Mouse (Mus musculus) lung, postnatal 0 days (tissue): Measurements from ENCODE around the gene Rcor1. TPM values are rescaled to one million over a fixed set of nuclear protein-coding genes. Genes with fewer than 3 reads are reported as not detected.
A peak's percentile ranks its signal among the peaks of the same experiment; 100 is the strongest.

Experiments used
- ATAC-seq: fragments of 200-750 bp; cut with Nextera tagmentation; 2 replicates; pipeline ENCODE4 v1.8.0; 2017; ENCODE audit warnings: moderate library complexity
- DNase-seq: peaks from one replicate; pipeline ENCODE4 v3.0.0-alpha.2; 2016; ENCODE audit warnings: low spot score
- H3K27ac ChIP-seq: fragments of 300-500 bp; sonication (generic); 2 replicates; pipeline ENCODE4 v1.5.1; 2014; ENCODE audit warnings: antibody characterized with exemption, mild to moderate bottlenecking, low read length, mixed read lengths
- H3K27me3 ChIP-seq: fragments of 300-500 bp; sonication (generic); replicated peaks from 2 replicates; pipeline ENCODE4 v1.6.1; 2014; ENCODE audit warnings: low read length, mixed read lengths; ENCODE audit not compliant: insufficient read depth
- H3K36me3 ChIP-seq: fragments of 300-500 bp; sonication (generic); 2 replicates; pipeline ENCODE4 v1.6.1; 2014; ENCODE audit warnings: low read length, mixed read lengths; ENCODE audit not compliant: insufficient read depth
- H3K4me1 ChIP-seq: fragments of 300-500 bp; sonication (generic); 2 replicates; pipeline ENCODE4 v1.6.1; 2014; ENCODE audit warnings: antibody characterized with exemption, low read depth, low read length, mixed read lengths; ENCODE audit not compliant: insufficient read depth
- H3K4me2 ChIP-seq: fragments of 300-500 bp; sonication (generic); replicated peaks from 2 replicates; pipeline ENCODE4 v1.6.1; 2014; ENCODE audit warnings: low read depth, mild to moderate bottlenecking, low read length, moderate library complexity, mixed read lengths
- H3K4me3 ChIP-seq: fragments of 300-500 bp; sonication (generic); 2 replicates; pipeline ENCODE4 v1.5.1; 2014; ENCODE audit warnings: low read depth, low read length
- H3K9ac ChIP-seq: fragments of 300-500 bp; sonication (generic); replicated peaks from 2 replicates; pipeline ENCODE4 v1.6.1; 2014; ENCODE audit warnings: low read depth, mild to moderate bottlenecking
- H3K9me3 ChIP-seq: fragments of 300-500 bp; sonication (generic); 2 replicates; pipeline ENCODE4 v1.6.1; 2016; ENCODE audit warnings: low read length, mixed read lengths
- CTCF ChIP-seq: IDR thresholded peaks from 2 replicates; pipeline ENCODE4 v1.5.1; 2016; ENCODE audit warnings: antibody characterized with exemption, mild to moderate bottlenecking
- EP300 ChIP-seq: IDR thresholded peaks from 2 replicates; pipeline ENCODE4 v1.6.1; 2016; ENCODE audit warnings: antibody characterized with exemption, mild to moderate bottlenecking, control low read depth
- WGBS: fragments of 180-500 bp; shearing (Covaris S2); extraction: QIAGEN DNeasy Blood & Tissue Kit; methylation state at CpG from one replicate; pipeline ENCODE4 v1.1.7; 2014; 5-methylcytosine and 5-hydroxymethylcytosine counted together
- polyA plus RNA-seq: library from polyadenylated mRNA; unstranded; fragments of >200 nt; fragmentation: Nextera tagmentation; extraction: Ambion mirVana; gene quantifications from 2 replicates; pipeline ENCODE4 v1.2.1, GENCODE M21; 2015

Gene Rcor1
- polyA plus RNA-seq, 1 experiment from 2014 or later: 6.7 TPM

DNA sequence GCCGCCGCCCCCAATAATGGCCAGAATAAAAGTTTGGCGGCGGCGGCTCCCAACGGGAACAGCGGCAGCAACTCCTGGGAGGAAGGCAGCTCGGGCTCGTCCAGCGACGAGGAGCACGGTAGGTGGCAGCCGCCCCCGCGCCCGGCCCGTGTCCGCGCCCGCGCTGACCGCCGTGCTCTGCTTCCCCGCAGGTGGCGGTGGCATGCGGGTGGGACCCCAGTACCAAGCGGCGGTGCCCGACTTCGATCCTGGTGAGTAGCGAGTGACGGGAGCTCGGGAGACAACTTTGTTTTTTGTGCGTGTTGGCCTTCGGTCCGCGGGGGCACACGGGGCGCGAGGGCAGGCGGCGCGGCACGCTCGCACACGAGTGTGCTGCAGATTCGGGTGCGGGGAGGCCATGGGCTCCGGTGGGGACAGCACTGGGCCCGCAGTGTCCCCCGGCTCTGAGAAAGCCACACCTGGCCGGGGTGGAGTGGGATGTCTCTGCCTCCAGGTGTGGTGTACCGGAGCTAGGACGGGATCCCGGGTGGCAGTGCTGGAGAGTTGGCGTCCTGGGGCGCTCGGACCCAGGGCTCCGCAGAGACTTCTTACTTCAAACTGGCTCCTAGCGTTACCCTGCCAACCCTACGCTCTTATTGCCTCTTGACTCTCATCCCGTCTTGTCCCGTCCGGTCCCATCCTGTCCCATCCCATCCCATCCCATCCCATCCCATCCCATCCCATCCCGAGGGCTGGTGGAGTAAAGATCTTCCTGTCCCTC is 800 bp downstream of the Rcor1 start:
- peak; percentile 35 for DNase-seq
- Histone ChIP-seq H3K27ac (peak overlapping the region; percentile 97), H3K9ac (peak overlapping the region; percentile 93), H3K27me3 (no peaks in the 10 kb centered on the region), H3K9me3 (no peaks in the 10 kb centered on the region), H3K36me3 (no peaks in the 10 kb centered on the region), H3K4me2 (peak overlapping the region; percentile 93), H3K4me3 (peak overlapping the region; percentile 94), H3K4me1 (peaks cover 7% of the 10 kb centered on the region; the same call in 1 of the 2 replicates)
- 0% methylated on average over 58 of the region's 65 CpGs for WGBS
- peak; percentile 10 for ATAC-seq
- TF ChIP-seq CTCF (peak; percentile 37), EP300 (no peak)

DNA sequence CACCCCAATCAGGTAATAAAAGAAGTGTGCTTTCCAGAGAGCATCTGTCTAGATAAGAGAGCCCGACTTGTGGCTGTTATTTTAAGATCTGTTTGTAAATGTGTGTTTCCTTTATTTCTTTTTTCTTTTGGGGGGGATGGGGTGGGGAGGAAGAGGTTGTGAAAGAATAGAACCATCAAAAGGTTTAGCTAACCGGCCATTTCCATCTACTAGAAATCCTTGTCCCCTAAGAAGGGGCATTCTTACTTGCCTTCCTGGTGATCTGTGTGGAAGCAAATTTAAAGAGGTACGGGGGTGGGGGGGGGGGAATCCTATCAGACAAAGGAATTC is 1.3 kb downstream of the Rcor1 start:
- ATAC-seq (no peak), DNase-seq (no peak)
- H3K36me3 ChIP-seq: no peaks in the 10 kb centered on the region
- H3K4me3 ChIP-seq: peak overlapping the region; percentile 94
- 0% methylated on average over 3 of the region's 3 CpGs for WGBS
- peaks cover 7% of the 10 kb centered on the region; the same call in 1 of the 2 replicates for H3K4me1 ChIP-seq
- H3K27ac ChIP-seq: no peak overlapping the region
- no peak for TF ChIP-seq EP300
- no peak for TF ChIP-seq CTCF
- peak overlapping the region; percentile 93 for H3K4me2 ChIP-seq
- H3K27me3 ChIP-seq: no peaks in the 10 kb centered on the region
- peak overlapping the region; percentile 93 for H3K9ac ChIP-seq
- no peaks in the 10 kb centered on the region for H3K9me3 ChIP-seq

DNA sequence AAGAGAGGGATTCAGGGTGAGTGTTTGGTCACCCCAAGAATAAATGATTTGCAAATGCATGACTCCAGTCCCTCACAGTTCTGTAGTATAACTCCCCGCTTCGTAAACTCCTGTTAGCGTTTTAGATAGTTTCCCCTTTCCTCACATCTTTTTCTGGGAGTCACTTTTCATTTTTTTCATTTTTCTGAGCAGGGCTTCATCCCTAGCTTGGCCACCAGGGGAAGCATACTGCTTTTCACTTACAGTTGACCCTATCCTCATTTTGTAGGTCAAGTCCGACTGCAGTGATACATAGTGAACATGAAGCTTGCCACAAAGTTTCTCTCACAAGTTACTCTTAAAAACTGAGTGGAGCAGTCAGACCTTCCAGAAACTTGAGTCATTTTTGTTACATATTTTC is 2.0 kb downstream of the Rcor1 start:
- Histone ChIP-seq H3K36me3 (no peaks in the 10 kb centered on the region), H3K9ac (no peak overlapping the region), H3K27ac (no peak overlapping the region), H3K4me3 (peak overlapping the region; percentile 94; the same call in 1 of the 2 replicates), H3K4me2 (peak overlapping the region; percentile 93), H3K4me1 (peaks cover 7% of the 10 kb centered on the region; the same call in 1 of the 2 replicates), H3K27me3 (no peaks in the 10 kb centered on the region), H3K9me3 (no peaks in the 10 kb centered on the region)
- DNase-seq (peak; percentile 78), ATAC-seq (no peak)
- 15% methylated on average over 4 of the region's 4 CpGs for WGBS
- TF ChIP-seq EP300 (no peak), CTCF (peak; percentile 80)

DNA sequence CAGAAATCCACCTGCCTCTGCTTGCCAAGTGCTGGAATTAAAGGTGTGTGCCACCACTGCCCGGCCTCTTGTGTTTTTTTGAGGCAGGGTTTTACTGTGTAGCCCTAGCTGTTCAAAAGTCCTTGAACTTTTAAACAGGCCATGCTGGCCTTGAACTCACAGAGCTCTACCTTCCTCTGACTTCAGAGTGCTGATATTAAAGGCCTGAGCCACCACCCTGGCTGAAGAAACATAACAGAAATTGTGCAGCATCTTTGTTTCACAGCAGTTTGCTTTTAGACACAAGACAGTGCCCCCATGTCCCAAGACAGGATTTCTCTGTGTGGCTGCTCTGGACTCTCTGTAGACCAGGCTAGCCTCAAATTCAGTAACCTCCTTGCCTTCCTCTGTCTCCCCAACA is 3.2 kb downstream of the Rcor1 start:
- peaks cover 7% of the 10 kb centered on the region; the same call in 1 of the 2 replicates for H3K4me1 ChIP-seq
- no peak overlapping the region for H3K4me2 ChIP-seq
- H3K27me3 ChIP-seq: no peaks in the 10 kb centered on the region
- H3K9ac ChIP-seq: no peak overlapping the region
- WGBS: 86% methylated on average over 1 of the region's 1 CpGs
- no peak overlapping the region for H3K4me3 ChIP-seq
- no peak for ATAC-seq
- DNase-seq: no peak
- H3K9me3 ChIP-seq: no peaks in the 10 kb centered on the region
- H3K27ac ChIP-seq: no peak overlapping the region
- no peak for TF ChIP-seq CTCF
- TF ChIP-seq EP300: no peak
- no peaks in the 10 kb centered on the region for H3K36me3 ChIP-seq

DNA sequence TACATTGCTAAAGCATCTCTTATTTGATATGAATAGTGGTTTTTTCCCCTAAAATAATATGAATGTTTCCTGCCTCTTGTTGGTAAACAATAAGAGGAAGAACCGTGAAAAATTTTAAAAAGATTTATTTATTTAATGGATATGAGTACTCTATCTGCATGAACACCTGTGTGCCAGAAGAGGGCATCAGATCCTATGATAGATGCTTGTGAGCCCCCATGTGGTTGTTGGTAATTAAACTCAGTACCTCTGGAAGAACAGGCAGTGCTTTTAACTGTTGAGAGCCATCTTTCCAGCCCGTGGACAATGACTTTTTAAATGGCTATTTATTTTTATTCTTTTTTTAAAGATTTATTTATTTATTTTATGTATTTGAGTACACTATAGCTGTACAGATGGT is 5.7 kb downstream of the Rcor1 start:
- no peak overlapping the region for H3K27ac ChIP-seq
- H3K27me3 ChIP-seq: no peaks in the 10 kb centered on the region
- DNase-seq (no peak), ATAC-seq (no peak)
- H3K9me3 ChIP-seq: no peaks in the 10 kb centered on the region
- H3K9ac ChIP-seq: no peak overlapping the region
- WGBS: 82% methylated on average over 2 of the region's 2 CpGs
- no peak overlapping the region for H3K4me2 ChIP-seq
- no peaks in the 10 kb centered on the region for H3K36me3 ChIP-seq
- peaks cover 7% of the 10 kb centered on the region; the same call in 1 of the 2 replicates for H3K4me1 ChIP-seq
- TF ChIP-seq EP300: no peak
- peak; percentile 50 for TF ChIP-seq CTCF
- H3K4me3 ChIP-seq: no peak overlapping the region

DNA sequence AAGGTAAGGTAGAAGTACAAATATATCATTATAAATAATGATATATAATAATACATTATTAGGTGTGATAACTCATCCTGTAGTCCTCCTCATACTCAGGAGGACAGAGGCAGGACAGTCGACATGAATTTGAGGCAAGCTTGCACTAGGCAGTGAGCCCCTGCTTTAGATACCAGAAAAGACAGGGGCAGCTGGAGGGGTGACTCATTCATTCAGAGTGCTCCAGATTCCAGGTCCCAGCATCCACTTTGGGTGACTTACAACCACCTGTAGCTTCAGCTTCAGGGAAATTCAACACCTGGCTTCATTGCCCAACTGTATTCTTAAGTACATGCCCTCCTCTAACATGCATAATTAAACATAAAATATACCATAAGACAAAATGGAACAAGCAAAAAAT is 7.7 kb downstream of the Rcor1 start:
- 83% methylated on average over 1 of the region's 1 CpGs for WGBS
- H3K27ac ChIP-seq: no peak overlapping the region
- DNase-seq: no peak
- H3K27me3 ChIP-seq: no peaks in the 10 kb centered on the region
- H3K4me3 ChIP-seq: no peak overlapping the region
- H3K9me3 ChIP-seq: no peaks in the 10 kb centered on the region
- H3K4me1 ChIP-seq: 0 out of 2 replicates have a peak, but pooled peaks cover 3% of the 10 kb centered on the region
- H3K4me2 ChIP-seq: no peak overlapping the region
- no peak for ATAC-seq
- TF ChIP-seq CTCF: no peak
- no peak for TF ChIP-seq EP300
- H3K36me3 ChIP-seq: 0 out of 2 replicates have a peak, but pooled peaks cover 4% of the 10 kb centered on the region
- no peak overlapping the region for H3K9ac ChIP-seq
